Mouse (Mus musculus) lung, postnatal 0 days (tissue): Measurements from ENCODE around the gene Stat3.

ENCODE experiments used
- CTCF ChIP-seq: IDR thresholded peaks from 2 replicates; pipeline ENCODE4 v1.5.1; 2016; ENCODE audit warnings: antibody characterized with exemption, mild to moderate bottlenecking
- EP300 ChIP-seq: IDR thresholded peaks from 2 replicates; pipeline ENCODE4 v1.6.1; 2016; ENCODE audit warnings: antibody characterized with exemption, mild to moderate bottlenecking, control low read depth

GRCm38 (mm10) chr11:100898441-100899199 lies 40.7 kb downstream of the Stat3 start:
- TF ChIP-seq CTCF (no peak), EP300 (no peak)
